26 mouse cellular contexts compared by ENCODE assay signal in the genomic region with DNA sequence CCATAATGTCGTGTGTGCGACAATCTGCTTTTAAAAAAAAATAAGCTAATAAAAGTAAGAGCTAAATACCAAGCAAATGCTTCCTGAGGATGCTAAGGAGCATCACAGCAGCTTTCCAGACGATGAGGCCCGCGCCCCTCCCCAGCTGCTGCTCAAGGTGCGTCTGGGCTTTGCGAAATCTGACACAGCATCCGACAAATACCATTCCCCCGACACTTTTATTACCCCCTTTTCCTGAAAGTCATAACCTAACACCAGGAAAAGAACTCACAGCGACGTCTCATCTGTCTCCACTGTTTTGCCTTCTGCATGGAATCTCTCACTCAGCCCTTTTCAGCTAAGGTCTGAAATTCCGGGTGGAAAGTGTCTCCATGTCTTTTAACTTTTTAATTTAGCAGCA.
"Had no signal": no experiment of that assay in that cellular context is flagged by ENCODE, and none has a peak within 500 bp of the region (broad histone marks: within the 10 kb centered on the region; RNA-seq: fewer than 3 reads in every experiment).

No protein-coding gene starts in this region.

- H3K4me2 ChIP-seq: heart, embryonic 11.5 days; heart, embryonic 13.5 days; heart, embryonic 15.5 days; hindbrain, embryonic 12.5 days; hindbrain, embryonic 14.5 days; intestine, embryonic 15.5 days; limb, embryonic 13.5 days; limb, embryonic 15.5 days; liver, embryonic 12.5 days had no signal

- H3K27me3 ChIP-seq: heart, embryonic 13.5 days; heart, embryonic 15.5 days; hindbrain, embryonic 12.5 days; intestine, embryonic 15.5 days; limb, embryonic 13.5 days; limb, embryonic 15.5 days; liver, embryonic 12.5 days had no signal

- H3K27ac ChIP-seq: gastrocnemius, adult 2 months; heart, adult 2 months; heart, embryonic 13.5 days; heart, embryonic 15.5 days; hindbrain, embryonic 10.5 days; hindbrain, embryonic 12.5 days; hindbrain, embryonic 14.5 days; intestine, embryonic 15.5 days; layer of hippocampus, adult 2 months; limb, embryonic 13.5 days; limb, embryonic 15.5 days; liver, embryonic 12.5 days; liver, embryonic 14.5 days had no signal

- H3K4me1 ChIP-seq: heart, embryonic 13.5 days; heart, embryonic 15.5 days; hindbrain, embryonic 10.5 days; hindbrain, embryonic 12.5 days; intestine, embryonic 15.5 days; limb, embryonic 15.5 days; liver, embryonic 12.5 days had no signal

- DNase-seq: gastrocnemius, adult 2 months; gastrocnemius, postnatal 10 days; gastrocnemius, postnatal 25 days; heart, adult 2 months; heart, postnatal 4 days; kidney, adult 18-20 months; kidney, adult 8-10 months; kidney, postnatal 10 days; kidney, postnatal 25 days; kidney, postnatal 4 days; layer of hippocampus, postnatal 36 days had no signal

- H3K9me3 ChIP-seq: heart, embryonic 13.5 days; heart, embryonic 15.5 days; intestine, embryonic 15.5 days; limb, embryonic 15.5 days had no signal

- H3K36me3 ChIP-seq: hindbrain, embryonic 12.5 days; intestine, embryonic 15.5 days; limb, embryonic 13.5 days had no signal

- H3K4me3 ChIP-seq: gastrocnemius, adult 2 months; heart, adult 2 months; heart, embryonic 13.5 days; heart, embryonic 15.5 days; hindbrain, embryonic 10.5 days; hindbrain, embryonic 12.5 days; intestine, embryonic 15.5 days; layer of hippocampus, adult 2 months; limb, embryonic 13.5 days; limb, embryonic 15.5 days; liver, embryonic 12.5 days had no signal

- H3K9ac ChIP-seq: heart, embryonic 13.5 days; heart, embryonic 15.5 days; hindbrain, embryonic 12.5 days; hindbrain, embryonic 14.5 days; intestine, embryonic 15.5 days; limb, embryonic 13.5 days; limb, embryonic 15.5 days; liver, embryonic 12.5 days; liver, embryonic 14.5 days had no signal

- ATAC-seq: hindbrain, embryonic 16.5 days; inflammation-experienced regulatory T-cells, adult 6 months; intestine, embryonic 15.5 days; intestine, postnatal 0 days; liver, embryonic 12.5 days had no signal
